Mouse (Mus musculus): ENCODE data around the gene Ccdc88b. TPM values are rescaled to one million over a fixed set of nuclear protein-coding genes. Genes with fewer than 3 reads are reported as not detected.
A peak's percentile ranks its signal among the peaks of the same experiment; 100 is the strongest.

Ccdc88b gene
- polyA plus RNA-seq, 2 experiments, result 1.1 to 2.3 TPM

- WGBS (ENCODE audit: insufficient replicate concordance), result 57% methylated on average over 2 of the region's 2 CpGs
- H3K4me2 ChIP-seq (ENCODE audit: low read depth), result no peak overlapping the region
- no peak for ATAC-seq (ENCODE audit: insufficient read depth)
- TF ChIP-seq CTCF (IDR thresholded peaks at IDR 0.05; ENCODE audit: low read depth) (no peak), EP300 (IDR thresholded peaks at IDR 0.05; ENCODE audit: low read depth) (no peak)
- H3K4me1 ChIP-seq (replicated peaks; ENCODE audit: control insufficient read depth in 2 of 2, insufficient read depth in 2 of 2, low read length in 1 of 2), result peaks cover 0 to 7% of the 10 kb centered on the region in 2 experiments; a peak in 1 of 4 replicates
- no peaks in the 10 kb centered on the region for H3K27me3 ChIP-seq (ENCODE audit: control insufficient read depth, insufficient read depth, low read length)
- no peaks in the 10 kb centered on the region for H3K36me3 ChIP-seq (replicated peaks; ENCODE audit: control insufficient read depth, insufficient read depth, low read depth)
- no peaks in the 10 kb centered on the region for H3K9me3 ChIP-seq (ENCODE audit: control insufficient read depth, low read length)
- no peak overlapping the region for H3K4me3 ChIP-seq (ENCODE audit: insufficient read depth in 1 of 2, low read depth in 2 of 2, low read length in 2 of 2)
- no peak overlapping the region for H3K9ac ChIP-seq (replicated peaks)
- no peak for DNase-seq (ENCODE audit: low read depth in 3 of 3, low spot score in 3 of 3)
- no peak overlapping the region for H3K27ac ChIP-seq
These were observed 1.1 kb upstream of the Ccdc88b start for GRCm38 (mm10) chr19:6859032-6859651.

DNA sequence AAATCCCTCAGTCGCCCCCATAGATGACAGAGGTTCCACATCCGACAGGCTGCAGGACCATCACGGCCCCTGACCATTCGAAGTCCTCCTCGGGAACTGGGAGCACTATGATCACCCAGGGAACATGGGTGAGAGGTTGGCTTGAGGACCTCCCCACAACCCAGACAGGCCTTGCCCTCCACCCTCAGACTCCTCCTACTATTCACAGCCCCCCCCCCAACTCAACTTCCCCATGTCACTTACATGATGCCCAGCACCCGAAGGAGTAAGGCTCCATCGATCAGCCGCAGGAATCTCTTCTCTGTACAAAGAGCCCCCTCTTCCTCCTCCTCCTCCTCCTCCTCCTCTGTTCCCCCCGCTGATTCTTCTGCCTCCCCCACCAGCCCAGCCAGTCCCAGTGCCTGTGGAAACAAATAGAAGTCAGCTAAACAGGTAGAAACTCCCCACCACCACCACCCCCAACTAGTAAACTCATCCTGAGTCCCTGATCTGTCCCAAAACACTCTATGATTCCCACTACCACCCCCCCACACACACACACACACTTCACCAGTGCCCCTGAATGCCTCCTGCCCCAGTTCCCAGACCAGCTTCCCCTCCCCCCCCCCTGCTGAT is 513 bp downstream of the Ccdc88b start:
- Histone ChIP-seq H3K36me3 (replicated peaks; ENCODE audit: control insufficient read depth, insufficient read depth, low read depth) (no peaks in the 10 kb centered on the region), H3K9ac (replicated peaks) (no peak overlapping the region), H3K4me2 (ENCODE audit: low read depth) (peak overlapping the region; percentile 36; the same call in 1 of the 2 replicates), H3K27me3 (ENCODE audit: control insufficient read depth, insufficient read depth, low read length) (no peaks in the 10 kb centered on the region), H3K9me3 (ENCODE audit: control insufficient read depth, low read length) (no peaks in the 10 kb centered on the region), H3K27ac (no peak overlapping the region), H3K4me1 (replicated peaks; ENCODE audit: control insufficient read depth in 2 of 2, insufficient read depth in 2 of 2, low read length in 1 of 2) (peaks cover 0 to 7% of the 10 kb centered on the region in 2 experiments; a peak in 1 of 4 replicates), H3K4me3 (ENCODE audit: insufficient read depth in 1 of 2, low read depth in 2 of 2, low read length in 2 of 2) (no peak overlapping the region; a peak in 1 of 4 replicates)
- WGBS (ENCODE audit: insufficient replicate concordance), result 29% methylated on average over 9 of the region's 9 CpGs
- TF ChIP-seq CTCF (IDR thresholded peaks at IDR 0.05; ENCODE audit: low read depth) (no peak), EP300 (IDR thresholded peaks at IDR 0.05; ENCODE audit: low read depth) (no peak)
- ATAC-seq (ENCODE audit: insufficient read depth) (no peak), DNase-seq (ENCODE audit: low read depth in 3 of 3, low spot score in 3 of 3) (no peak)

GRCm38 (mm10) chr19:6857003-6857360 is 1.0 kb downstream of the Ccdc88b start:
- Histone ChIP-seq H3K4me3 (ENCODE audit: insufficient read depth in 1 of 2, low read depth in 2 of 2, low read length in 2 of 2) (no peak overlapping the region), H3K4me2 (ENCODE audit: low read depth) (peak overlapping the region; percentile 8; the same call in 1 of the 2 replicates)
- 49% methylated on average over 3 of the region's 3 CpGs for WGBS (ENCODE audit: insufficient replicate concordance)

DNA sequence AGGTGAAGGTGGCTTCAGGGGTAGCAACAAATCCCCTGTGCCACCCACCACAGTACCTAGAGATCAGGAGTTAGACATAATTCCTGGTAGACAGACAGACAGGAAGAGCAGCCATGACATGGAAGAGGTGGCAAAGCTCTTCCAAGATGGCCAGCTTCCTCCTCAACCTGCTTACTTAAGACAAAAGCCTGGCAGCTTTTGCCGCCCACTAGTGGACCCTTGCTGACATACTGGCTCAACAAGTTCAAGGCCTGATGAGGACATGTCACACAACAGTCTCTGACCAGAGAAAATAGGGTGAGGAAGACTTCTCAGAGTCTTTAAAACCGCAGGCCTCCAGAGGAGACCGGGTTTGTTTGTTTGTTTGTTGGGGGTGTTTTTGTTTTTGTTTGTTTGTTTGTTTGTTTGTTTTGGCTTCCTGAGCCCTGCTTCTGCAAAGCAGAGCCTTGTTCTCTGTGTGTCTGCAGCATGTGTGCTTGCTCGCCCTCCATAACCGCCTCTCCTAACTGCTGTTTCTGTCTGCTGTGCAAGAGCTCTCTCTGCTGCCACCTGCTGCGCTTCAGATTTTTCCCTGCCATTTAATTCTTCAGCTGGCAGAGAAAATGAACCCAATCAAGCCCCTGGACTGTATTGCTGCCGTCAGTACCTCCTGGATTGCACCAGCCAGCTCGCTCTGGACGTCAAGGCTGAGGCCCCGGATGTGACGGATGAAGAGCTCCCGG is 1.6 kb downstream of the Ccdc88b start:
- 47% methylated on average over 12 of the region's 12 CpGs for WGBS (ENCODE audit: insufficient replicate concordance)
- Histone ChIP-seq H3K36me3 (replicated peaks; ENCODE audit: control insufficient read depth, insufficient read depth, low read depth) (no peaks in the 10 kb centered on the region), H3K4me1 (replicated peaks; ENCODE audit: control insufficient read depth in 2 of 2, insufficient read depth in 2 of 2, low read length in 1 of 2) (peaks cover 0 to 7% of the 10 kb centered on the region in 2 experiments; a peak in 1 of 4 replicates), H3K27ac (no peak overlapping the region), H3K9me3 (ENCODE audit: control insufficient read depth, low read length) (no peaks in the 10 kb centered on the region), H3K27me3 (ENCODE audit: control insufficient read depth, insufficient read depth, low read length) (no peaks in the 10 kb centered on the region), H3K4me2 (ENCODE audit: low read depth) (peak overlapping the region; percentile 13; the same call in 1 of the 2 replicates), H3K9ac (replicated peaks) (no peak overlapping the region), H3K4me3 (ENCODE audit: insufficient read depth in 1 of 2, low read depth in 2 of 2, low read length in 2 of 2) (no peak overlapping the region)
- TF ChIP-seq CTCF (IDR thresholded peaks at IDR 0.05; ENCODE audit: low read depth), result peak; percentile 49
- TF ChIP-seq EP300 (IDR thresholded peaks at IDR 0.05; ENCODE audit: low read depth), result no peak
- DNase-seq (ENCODE audit: low read depth in 3 of 3, low spot score in 3 of 3), result no peak
- no peak; the same call in 1 of the 2 replicates for ATAC-seq (ENCODE audit: insufficient read depth)

More at GRCm38 (mm10) chr19:6857003-6857360, 1.0 kb downstream of the Ccdc88b start:
- ATAC-seq (ENCODE audit: insufficient read depth), result no peak
- Histone ChIP-seq H3K27me3 (ENCODE audit: control insufficient read depth, insufficient read depth, low read length) (no peaks in the 10 kb centered on the region), H3K4me1 (replicated peaks; ENCODE audit: control insufficient read depth in 2 of 2, insufficient read depth in 2 of 2, low read length in 1 of 2) (peaks cover 0 to 7% of the 10 kb centered on the region in 2 experiments; a peak in 1 of 4 replicates), H3K27ac (no peak overlapping the region), H3K9me3 (ENCODE audit: control insufficient read depth, low read length) (no peaks in the 10 kb centered on the region), H3K36me3 (replicated peaks; ENCODE audit: control insufficient read depth, insufficient read depth, low read depth) (no peaks in the 10 kb centered on the region), H3K9ac (replicated peaks) (no peak overlapping the region)
- no peak for TF ChIP-seq EP300 (IDR thresholded peaks at IDR 0.05; ENCODE audit: low read depth)
- TF ChIP-seq CTCF (IDR thresholded peaks at IDR 0.05; ENCODE audit: low read depth), result no peak
- no peak for DNase-seq (ENCODE audit: low read depth in 3 of 3, low spot score in 3 of 3)
